Mouse (Mus musculus) testis, adult 10 weeks (tissue): Measurements from ENCODE around the gene Gys2. TPM values are rescaled to one million over a fixed set of nuclear protein-coding genes. Genes with fewer than 3 reads are reported as not detected.

Experiments used
- polyA plus RNA-seq: library from polyadenylated mRNA; stranded (reverse); fragments of 350-450 nt; fragmentation: Illumina TruSeq; extraction: RNeasy Lipid Tissue Mini Kit (QIAGEN cat#74804); gene quantifications from one replicate; pipeline ENCODE4 v1.2.3, GENCODE M21; 2014; ENCODE audit warnings: low read depth, low replicate concordance

Gene Gys2
- not detected for polyA plus RNA-seq

GRCm38 (mm10) chr6:142472801-142473203 lies at the start of gene Gys2:
Gene Gys2, minus strand, starts transcription at chr6:142473109.

DNA sequence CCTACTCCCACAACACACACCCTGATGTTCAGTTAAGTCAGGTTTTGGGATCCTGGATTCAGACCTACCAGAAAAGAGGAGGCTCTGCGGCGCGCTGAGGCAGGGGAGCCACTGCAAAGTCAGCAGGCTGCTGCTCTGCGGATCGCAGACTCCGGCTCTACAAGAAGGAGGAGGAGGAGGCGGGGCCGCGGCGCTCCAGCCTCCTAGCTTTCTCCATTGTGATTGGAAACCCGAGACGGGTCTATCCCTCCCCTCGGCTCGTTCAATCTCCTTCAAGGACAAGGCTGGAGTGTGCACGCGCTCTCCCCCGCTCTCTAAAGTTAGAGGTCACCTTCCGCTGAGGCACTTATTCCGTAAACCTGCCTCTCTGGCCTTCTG lies 34.9 kb upstream of the Gys2 start, which contains the start of gene Ldhb:
TSS of gene Ldhb (minus strand) at position 173 of the 378 bp plus-strand sequence.

DNA sequence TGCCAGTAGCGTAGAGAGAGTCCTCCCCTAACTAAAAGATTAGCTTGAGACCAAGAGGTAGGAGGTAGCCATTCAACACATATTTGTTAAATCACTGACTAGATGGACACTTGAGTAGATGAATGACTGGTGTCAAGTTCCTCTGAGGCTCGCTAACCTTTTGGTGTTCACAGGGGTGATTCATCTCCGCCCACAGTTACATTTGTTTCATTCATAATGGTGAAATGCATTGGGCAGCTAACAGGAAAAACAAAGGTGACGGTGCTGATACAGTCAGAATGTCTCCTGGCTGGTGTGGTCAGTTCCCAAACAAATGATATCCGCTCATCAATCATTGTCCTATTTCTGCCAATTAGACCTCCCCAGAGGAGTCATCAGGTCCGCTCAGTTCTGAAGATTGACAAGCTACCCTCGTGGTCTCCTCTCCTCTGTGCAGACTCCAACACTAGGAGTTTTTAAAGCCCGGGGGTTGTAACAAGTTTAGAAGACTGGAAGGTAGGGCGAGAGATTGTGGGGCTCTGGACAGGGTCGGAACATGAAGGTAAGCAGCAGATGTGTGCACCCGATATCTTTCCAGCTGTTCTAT lies 59.9 kb downstream of the Gys2 start, which contains the start of gene Spx:
TSS of gene Spx (plus strand) at position 536 of the 586 bp plus-strand sequence.

DNA sequence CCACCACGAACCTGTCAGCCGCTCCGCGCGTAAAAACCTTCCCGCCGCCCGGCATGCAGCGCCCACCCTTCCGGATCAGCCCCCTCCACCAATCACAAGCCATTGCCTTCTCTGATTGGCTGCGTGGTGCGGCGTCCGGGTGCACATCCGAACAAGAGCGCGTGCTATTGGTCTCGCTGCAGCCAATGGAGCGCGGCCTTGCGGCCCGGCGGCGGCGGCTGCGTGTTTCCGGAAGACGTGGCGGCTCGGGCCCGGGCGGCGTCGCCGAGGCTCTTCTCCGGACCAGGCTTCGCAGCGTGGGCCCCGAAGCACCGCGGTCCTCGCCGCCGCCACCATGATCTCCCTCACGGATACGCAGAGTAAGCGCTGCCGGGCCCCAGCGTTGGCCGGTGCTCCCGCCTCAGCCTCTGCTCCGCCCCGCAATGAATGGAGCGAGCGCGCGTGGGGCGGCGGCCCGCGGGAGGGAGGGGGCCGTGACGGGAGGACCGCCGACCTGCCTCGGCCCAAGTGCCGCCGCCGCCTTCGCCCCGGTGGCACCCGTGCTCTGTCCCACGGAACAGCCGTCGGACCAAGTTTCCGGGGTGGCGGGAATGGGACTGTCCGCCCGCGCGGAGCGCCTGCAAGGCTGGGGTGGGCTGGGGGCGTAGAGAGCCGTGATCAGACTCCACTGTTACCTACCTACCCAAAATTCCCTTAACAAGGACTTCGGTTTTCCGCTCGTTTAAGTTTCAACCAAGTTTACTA lies 85.7 kb downstream of the Gys2 start, which contains the start of the genes Recql and Golt1b:
TSS of gene Recql (minus strand) at position 77 of the 744 bp plus-strand sequence.
TSS of gene Golt1b (plus strand) at position 211 of the 744 bp plus-strand sequence.

Other genes starting within 250 kb of the Gys2 start
- not detected for gene Iapp, start 174.7 kb downstream of the Gys2 start, polyA plus RNA-seq
- gene Slco1a5, start 150.1 kb downstream of the Gys2 start, polyA plus RNA-seq: 4.2 TPM
- gene Pyroxd1, start 127.5 kb downstream of the Gys2 start, polyA plus RNA-seq: 38.2 TPM
- gene Recql, start 86.0 kb downstream of the Gys2 start, polyA plus RNA-seq: 47.1 TPM
- 27.4 TPM for gene Golt1b, start 85.9 kb downstream of the Gys2 start, polyA plus RNA-seq
- gene Spx, start 59.7 kb downstream of the Gys2 start, polyA plus RNA-seq: 0.29 TPM
- 76.3 TPM for gene Ldhb, start 34.8 kb upstream of the Gys2 start, polyA plus RNA-seq
- gene Kcnj8, start 98.5 kb upstream of the Gys2 start, polyA plus RNA-seq: 0.27 TPM
- 1.5 TPM for gene Abcc9, start 229.2 kb upstream of the Gys2 start, polyA plus RNA-seq